Mouse (Mus musculus) CH12.LX (cell line): Measurements from ENCODE around the gene Mvk. TPM values are rescaled to one million over a fixed set of nuclear protein-coding genes. Genes with fewer than 3 reads are reported as not detected.

Source experiments
- DNase-seq: peaks from one replicate; pipeline ENCODE4 v3.0.0-alpha.2; 2013; ENCODE audit errors: extremely low read depth
- H3K27ac ChIP-seq: 2 replicates; pipeline ENCODE4 v1.5.1; 2012; ENCODE audit warnings: low read depth, mild to moderate bottlenecking, control low read depth, moderate library complexity; ENCODE audit not compliant: insufficient read depth
- H3K27me3 ChIP-seq: replicated peaks from 2 replicates; pipeline ENCODE3; 2012; ENCODE audit warnings: inconsistent platforms
- H3K36me3 ChIP-seq, 2 experiments: replicated peaks in 1 of 2; 2 replicates each; pipeline versions ENCODE3 to v1.6.1; 2012; ENCODE audit warnings: inconsistent platforms in 1 of 2, low read length in 1 of 2, mild to moderate bottlenecking in 1 of 2, mixed read lengths in 1 of 2, moderate library complexity in 1 of 2; ENCODE audit not compliant: control insufficient read depth in 1 of 2, insufficient read depth in 1 of 2
- H3K4me1 ChIP-seq, 2 experiments: 2 replicates each; pipeline ENCODE4 v1.6.1; 2012; ENCODE audit warnings: inconsistent platforms in 1 of 2, moderate library complexity in 1 of 2; ENCODE audit not compliant: insufficient read depth in 2 of 2, control insufficient read depth in 1 of 2
- H3K4me2 ChIP-seq: 2 replicates; pipeline ENCODE4 v1.6.1; 2012; ENCODE audit warnings: low read depth, mild to moderate bottlenecking, control low read depth; ENCODE audit not compliant: poor library complexity, insufficient read depth, severe bottlenecking
- H3K4me3 ChIP-seq, 3 experiments: fragments of 150-350 bp in 1 of 3; sonication (generic) in 1 of 3; replicated peaks in 1 of 3; 2 replicates each; pipeline versions ENCODE3 to v1.5.1; 2011 to 2012; ENCODE audit warnings: low read depth in 2 of 3, low read length in 2 of 3, mild to moderate bottlenecking in 2 of 3, moderate library complexity in 2 of 3, control low read depth in 1 of 3, improper control_type of control experiment in 1 of 3, inconsistent platforms in 1 of 3, mixed read lengths in 1 of 3; ENCODE audit not compliant: poor library complexity in 1 of 3
- H3K79me2 ChIP-seq: replicated peaks from 2 replicates; pipeline ENCODE4 v1.6.1; 2012; ENCODE audit warnings: mild to moderate bottlenecking, moderate library complexity; ENCODE audit not compliant: control insufficient read depth, poor library complexity, insufficient read depth, severe bottlenecking; ENCODE audit errors: extremely low read depth
- H3K9ac ChIP-seq: 2 replicates; pipeline ENCODE4 v1.6.1; 2012; ENCODE audit warnings: low read depth, mild to moderate bottlenecking, control low read depth, moderate library complexity; ENCODE audit not compliant: insufficient read depth
- H3K9me3 ChIP-seq: replicated peaks from 2 replicates; pipeline ENCODE3; 2012; ENCODE audit warnings: low read length, inconsistent platforms, mixed read lengths
- BHLHE40 ChIP-seq: IDR thresholded peaks from 2 replicates; pipeline ENCODE4 v1.6.1; 2011; ENCODE audit warnings: mild to moderate bottlenecking, low read depth, low read length, improper control_type of control experiment
- CHD1 ChIP-seq: IDR thresholded peaks from 2 replicates; pipeline ENCODE4 v1.6.1; 2012; ENCODE audit warnings: low read depth, low read length, improper control_type of control experiment, inconsistent platforms
- CHD2 ChIP-seq: IDR thresholded peaks from 2 replicates; pipeline ENCODE4 v1.6.1; 2011; ENCODE audit warnings: low read length, improper control_type of control experiment
- CTCF ChIP-seq, 2 experiments: IDR thresholded peaks in 1 of 2; conservative IDR thresholded peaks in 1 of 2; 2 replicates each; pipeline ENCODE4 v1.5.1; 2011 to 2012; ENCODE audit warnings: low read depth in 2 of 2, low read length in 2 of 2, improper control_type of control experiment in 1 of 2, inconsistent platforms in 1 of 2, mild to moderate bottlenecking in 1 of 2, moderate library complexity in 1 of 2
- E2F4 ChIP-seq: IDR thresholded peaks from 2 replicates; pipeline ENCODE4 v1.6.1; 2011; ENCODE audit warnings: low read depth, low read length, improper control_type of control experiment; ENCODE audit not compliant: insufficient replicate concordance
- ELF1 ChIP-seq: IDR thresholded peaks from 2 replicates; pipeline ENCODE4 v1.6.1; 2014; ENCODE audit warnings: low read depth, mild to moderate bottlenecking, inconsistent platforms, low read length, improper control_type of control experiment
- EP300 ChIP-seq: IDR thresholded peaks from 2 replicates; pipeline ENCODE4 v1.6.1; 2011; ENCODE audit warnings: low read length, improper control_type of control experiment
- HCFC1 ChIP-seq: IDR thresholded peaks from 2 replicates; pipeline ENCODE4 v1.6.1; 2012; ENCODE audit warnings: low read depth, mild to moderate bottlenecking, inconsistent platforms, low read length, improper control_type of control experiment
- IRF4 ChIP-seq: IDR thresholded peaks from 2 replicates; pipeline ENCODE4 v1.6.1; 2014; ENCODE audit warnings: low read depth, mild to moderate bottlenecking, inconsistent platforms, low read length, improper control_type of control experiment
- JUN ChIP-seq: IDR thresholded peaks from 2 replicates; pipeline ENCODE4 v1.6.1; 2011; ENCODE audit warnings: low read depth, mild to moderate bottlenecking, low read length, improper control_type of control experiment, moderate library complexity; ENCODE audit not compliant: insufficient read depth
- JUND ChIP-seq: conservative IDR thresholded peaks from 2 replicates; pipeline ENCODE4 v1.6.1; 2011; ENCODE audit warnings: low read depth, low read length, improper control_type of control experiment
- KAT2A ChIP-seq: IDR thresholded peaks from 2 replicates; pipeline ENCODE4 v1.6.1; 2012; ENCODE audit warnings: low read length, improper control_type of control experiment, inconsistent platforms; ENCODE audit not compliant: insufficient replicate concordance
- MAFK ChIP-seq: IDR thresholded peaks from 2 replicates; pipeline ENCODE4 v1.6.1; 2011; ENCODE audit warnings: low read length, improper control_type of control experiment; ENCODE audit not compliant: insufficient replicate concordance
- MAX ChIP-seq: IDR thresholded peaks from 2 replicates; pipeline ENCODE4 v1.6.1; 2011; ENCODE audit warnings: low read length, improper control_type of control experiment
- MYC ChIP-seq: IDR thresholded peaks from 2 replicates; pipeline ENCODE4 v1.6.1; 2011; ENCODE audit warnings: low read depth, mild to moderate bottlenecking, improper control_type of control experiment, low read length
- NELFE ChIP-seq: IDR thresholded peaks from 2 replicates; pipeline ENCODE4 v1.6.1; 2011; ENCODE audit warnings: low read depth, low read length, improper control_type of control experiment
- NRF1 ChIP-seq: IDR thresholded peaks from 2 replicates; pipeline ENCODE4 v1.6.1; 2014; ENCODE audit warnings: low read depth, mild to moderate bottlenecking, inconsistent platforms, low read length, improper control_type of control experiment, moderate library complexity
- PAX5 ChIP-seq: IDR thresholded peaks from 2 replicates; pipeline ENCODE4 v1.6.1; 2012; ENCODE audit warnings: low read length, inconsistent platforms, mixed read lengths
- POLR2A ChIP-seq: IDR thresholded peaks from 2 replicates; pipeline ENCODE4 v1.6.1; 2011; ENCODE audit warnings: low read depth, mild to moderate bottlenecking, improper control_type of control experiment, low read length
- SIN3A ChIP-seq: IDR thresholded peaks from 2 replicates; pipeline ENCODE4 v1.6.1; 2012; ENCODE audit warnings: low read length, improper control_type of control experiment, inconsistent platforms
- SMC3 ChIP-seq: IDR thresholded peaks from 2 replicates; pipeline ENCODE4 v1.6.1; 2011; ENCODE audit warnings: low read depth, low read length, improper control_type of control experiment
- TBP ChIP-seq: conservative IDR thresholded peaks from 2 replicates; pipeline ENCODE4 v1.6.1; 2011; ENCODE audit warnings: low read depth, low read length, improper control_type of control experiment
- TCF12 ChIP-seq: IDR thresholded peaks from 2 replicates; pipeline ENCODE4 v1.6.1; 2014; ENCODE audit warnings: low read depth, mild to moderate bottlenecking, inconsistent platforms, low read length, improper control_type of control experiment
- UBTF ChIP-seq: IDR thresholded peaks from 2 replicates; pipeline ENCODE4 v1.6.1; 2012; ENCODE audit warnings: low read depth, mild to moderate bottlenecking, inconsistent platforms, low read length, improper control_type of control experiment, moderate library complexity
- USF1 ChIP-seq: IDR thresholded peaks from 2 replicates; pipeline ENCODE4 v1.6.1; 2014; ENCODE audit warnings: low read depth, mild to moderate bottlenecking, inconsistent platforms, low read length, improper control_type of control experiment
- USF2 ChIP-seq: conservative IDR thresholded peaks from 2 replicates; pipeline ENCODE4 v1.6.1; 2011; ENCODE audit warnings: low read depth, low read length, improper control_type of control experiment
- ZC3H11A ChIP-seq: IDR thresholded peaks from 2 replicates; pipeline ENCODE4 v1.6.1; 2012; ENCODE audit warnings: low read depth, mild to moderate bottlenecking, inconsistent platforms, low read length, improper control_type of control experiment
- ZNF384 ChIP-seq: IDR thresholded peaks from 2 replicates; pipeline ENCODE4 v1.6.1; 2012; ENCODE audit warnings: low read depth, low read length, improper control_type of control experiment, inconsistent platforms
- dilution Hi-C: fragments of 300-500 bp; cut with MboI; formaldehyde crosslinking; loops from 2 replicates; pipeline ENCODE4 v1.14.3; 2020; ENCODE audit warnings: low sequenced_read_pairs; ENCODE audit not compliant: extremely low pct_unique_long_range_greater_than_20kb, extremely low pct_ligation_motif_present
- in situ Hi-C: fragments of 300-500 bp; cut with MboI; formaldehyde crosslinking; loops from 3 replicates; pipeline ENCODE4 v1.14.3; 2019; ENCODE audit warnings: low sequenced_read_pairs, low pct_ligation_motif_present, low pct_unique_long_range_greater_than_20kb, mixed read lengths
- polyA plus RNA-seq: library from polyadenylated mRNA; unstranded; fragments of >175 nt; gene quantifications from 2 replicates; pipeline ENCODE4 v1.2.1, GENCODE M21; 2012; ENCODE audit warnings: low read depth; ENCODE audit not compliant: insufficient read length
- total RNA-seq, 2 experiments: library from RNA; depleted of rRNA; stranded (reverse); fragments of 300-350 nt in 1 of 2; fragments of >200 nt in 1 of 2; gene quantifications; 2 replicates each; pipeline ENCODE4 v1.2.3; 2012 to 2014

Mvk gene
- total and polyA plus RNA-seq, 3 experiments: 21.0 to 27.9 (median 24.2) TPM

- H3K4me2 ChIP-seq: no peak overlapping the region
- H3K9me3 ChIP-seq: peaks cover 6% of the 10 kb centered on the region
- H3K79me2 ChIP-seq: no peaks in the 10 kb centered on the region
- peaks cover 77% of the 10 kb centered on the region for H3K27me3 ChIP-seq
- H3K4me1 ChIP-seq: peaks cover 0 to 11% of the 10 kb centered on the region in 2 experiments; a peak in 2 of 4 replicates
- TF ChIP-seq TBP (no peak), IRF4 (no peak), CTCF (conservative IDR thresholded peaks at IDR 0.05 in 1 of 2, IDR thresholded peaks at IDR 0.05 in 1 of 2; ENCODE audit: low read depth in 2 of 2, low read length in 2 of 2) (no peak), USF1 (no peak), BHLHE40 (no peak), SIN3A (no peak), TCF12 (no peak), ELF1 (no peak), SMC3 (no peak), UBTF (no peak), MAX (no peak), NELFE (no peak), MAFK (no peak), CHD1 (no peak), USF2 (no peak), NRF1 (no peak), JUND (no peak), POLR2A (no peak), PAX5 (no peak), CHD2 (no peak)
- no peak for DNase-seq
- no peak overlapping the region for H3K9ac ChIP-seq
- dilution Hi-C loops (no loop called here), in situ Hi-C loops (no loop called here)
- no peak overlapping the region for H3K4me3 ChIP-seq
- H3K36me3 ChIP-seq: no peaks in the 10 kb centered on the region
- no peak overlapping the region for H3K27ac ChIP-seq
These were observed 30.8 kb downstream of the Mvk start for GRCm38 (mm10) chr5:114474741-114475491.

DNA sequence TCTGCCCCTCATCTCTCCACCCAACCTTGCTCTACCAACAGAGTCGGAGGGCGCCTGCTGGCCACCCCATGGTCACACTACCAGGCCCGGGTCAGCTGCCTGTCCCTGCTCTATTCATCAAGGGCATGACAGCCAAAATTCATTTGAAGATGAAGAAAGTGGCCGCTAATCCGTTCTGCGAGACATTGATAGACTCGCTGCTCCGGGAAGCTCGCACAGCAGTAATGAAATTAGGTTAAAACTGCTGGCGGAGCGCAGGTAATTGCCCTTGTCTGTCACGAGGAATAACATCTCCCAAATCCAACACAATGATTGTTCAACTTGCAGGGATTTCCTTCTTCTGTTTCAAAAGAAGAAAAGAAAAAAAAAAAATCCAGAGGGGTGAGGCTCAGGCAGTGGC lies 34.2 kb downstream of the Mvk start:
- H3K79me2 ChIP-seq: no peaks in the 10 kb centered on the region
- no peak overlapping the region for H3K4me2 ChIP-seq
- in situ Hi-C loops (no loop called here), dilution Hi-C loops (no loop called here)
- peaks cover 4 to 21% of the 10 kb centered on the region in 2 experiments; a peak in 3 of 4 replicates for H3K4me1 ChIP-seq
- TF ChIP-seq E2F4 (no peak), HCFC1 (no peak), ZNF384 (no peak), TCF12 (no peak), MYC (no peak), KAT2A (no peak), TBP (no peak), ZC3H11A (no peak), UBTF (no peak), JUN (no peak), USF1 (no peak), USF2 (no peak), EP300 (no peak)
- TF ChIP-seq, all 38 proteins: peak for 0
- H3K9ac ChIP-seq: no peak overlapping the region
- peaks cover 10% of the 10 kb centered on the region for H3K9me3 ChIP-seq
- H3K4me3 ChIP-seq: no peak overlapping the region
- H3K27me3 ChIP-seq: peaks cover 49% of the 10 kb centered on the region
- H3K27ac ChIP-seq: no peak overlapping the region
- no peaks in the 10 kb centered on the region for H3K36me3 ChIP-seq
- DNase-seq: no peak
